Mouse (Mus musculus) liver, embryonic 14.5 days (tissue): ENCODE results near the gene Slc25a16.
"Not testable (repeated sequence)": the region's sequence is repeated elsewhere in the genome, so short reads cannot be mapped to it uniquely, and the experiment has no call there.

Source experiments
- CTCF ChIP-seq: IDR thresholded peaks from 2 replicates; pipeline ENCODE4 v1.5.1; 2016; ENCODE audit warnings: antibody characterized with exemption, low read depth, control low read depth
- EP300 ChIP-seq: IDR thresholded peaks from 2 replicates; pipeline ENCODE4 v1.6.1; 2016; ENCODE audit warnings: antibody characterized with exemption, low read depth

- not testable (repeated sequence) for TF ChIP-seq CTCF, EP300
Observed at GRCm38 (mm10) chr10:62908896-62909295, 11.5 kb upstream of the Slc25a16 start, which contains the start of gene Tet1.
